ENCODE assay signal across 19 mouse cellular contexts in genomic region chr1:186926316-186926949, GRCm38 (mm10). TPM values are rescaled to one million over a fixed set of nuclear protein-coding genes. Genes with fewer than 3 reads are reported as not detected.
DNase-seq lines count a peak whose midpoint lies in the region; ATAC-seq and TF ChIP-seq lines count a peak whose summit lies in the region.
"Had no signal": no experiment of that assay in that cellular context is flagged by ENCODE, and none has a peak within 500 bp of the region (broad histone marks: within the 10 kb centered on the region; RNA-seq: fewer than 3 reads in every experiment).

No protein-coding gene starts in this region.

- no peak overlapping the region for H3K27ac ChIP-seq in ES-E14 (ENCODE audit: insufficient read depth, low read depth, low read length, poor library complexity, severe bottlenecking)
- H3K27ac ChIP-seq in embryonic facial prominence, embryonic 14.5 days (replicated peaks; ENCODE audit: low read depth, low read length): 0 out of 2 replicates have a peak overlapping the region, but pooled peaks have one; percentile 48
- H3K27ac ChIP-seq in midbrain, embryonic 12.5 days (replicated peaks): 0 out of 2 replicates have a peak overlapping the region, but pooled peaks have one; percentile 10
- no peak overlapping the region for H3K27ac ChIP-seq in liver, embryonic 11.5 days (ENCODE audit: low read depth, low read length)
- H3K27ac ChIP-seq: hindbrain, embryonic 15.5 days; liver, embryonic 12.5 days had no signal

- peaks cover 8 to 9% of the 10 kb centered on the region in 2 experiments; a peak in 3 of 4 replicates for H3K4me1 ChIP-seq in ES-E14 (ENCODE audit: control insufficient read depth in 2 of 2, insufficient read depth in 2 of 2, low read length in 2 of 2, poor library complexity in 1 of 2)
- no peaks in the 10 kb centered on the region for H3K4me1 ChIP-seq in embryonic facial prominence, embryonic 14.5 days (ENCODE audit: control insufficient read depth, insufficient read depth, low read length)
- peaks cover 27% of the 10 kb centered on the region for H3K4me1 ChIP-seq in midbrain, embryonic 12.5 days
- H3K4me1 ChIP-seq in liver, embryonic 11.5 days (replicated peaks; ENCODE audit: control insufficient read depth, insufficient read depth, low read length): no peaks in the 10 kb centered on the region
- H3K4me1 ChIP-seq: liver, embryonic 12.5 days had no signal

- no peak overlapping the region for H3K4me2 ChIP-seq in embryonic facial prominence, embryonic 14.5 days (ENCODE audit: low read depth, low read length)
- H3K4me2 ChIP-seq in midbrain, embryonic 12.5 days (replicated peaks): peak overlapping the region; percentile 26
- H3K4me2 ChIP-seq in liver, embryonic 11.5 days: no peak overlapping the region
- H3K4me2 ChIP-seq: hindbrain, embryonic 15.5 days; liver, embryonic 12.5 days had no signal

- H3K9ac ChIP-seq in ES-E14 (ENCODE audit: insufficient read depth, low read depth, low read length, poor library complexity, severe bottlenecking): peak overlapping the region; percentile 47; the same call in 1 of the 2 replicates
- H3K9ac ChIP-seq in embryonic facial prominence, embryonic 14.5 days (ENCODE audit: low read depth, low read length): no peak overlapping the region
- H3K9ac ChIP-seq in midbrain, embryonic 12.5 days (replicated peaks): no peak overlapping the region
- H3K9ac ChIP-seq in liver, embryonic 11.5 days (ENCODE audit: low read depth, low read length): no peak overlapping the region
- H3K9ac ChIP-seq: heart, embryonic 12.5 days; hindbrain, embryonic 15.5 days; liver, embryonic 12.5 days had no signal

- in situ Hi-C loops in ES-E14 (cut with MboI; ENCODE audit: low sequenced_read_pairs in 2 of 2, unreplicated experiment in 2 of 2): no loop called here

- intact Hi-C loops in left cerebral cortex, postnatal 4 days (cut with DNase I): no loop called here

- no peaks in the 10 kb centered on the region for H3K36me3 ChIP-seq in ES-E14 (ENCODE audit: control insufficient read depth, insufficient read depth, low read length, poor library complexity, severe bottlenecking)
- H3K36me3 ChIP-seq in embryonic facial prominence, embryonic 14.5 days (ENCODE audit: control insufficient read depth, insufficient read depth, low read length): no peaks in the 10 kb centered on the region
- H3K36me3 ChIP-seq in midbrain, embryonic 12.5 days: no peaks in the 10 kb centered on the region
- H3K36me3 ChIP-seq in liver, embryonic 11.5 days (ENCODE audit: control insufficient read depth, insufficient read depth, low read length): no peaks in the 10 kb centered on the region
- H3K36me3 ChIP-seq: heart, embryonic 12.5 days; hindbrain, embryonic 15.5 days; liver, embryonic 12.5 days had no signal

- H3K27me3 ChIP-seq in embryonic facial prominence, embryonic 14.5 days (replicated peaks; ENCODE audit: control insufficient read depth, insufficient read depth, low read length): peaks cover 3% of the 10 kb centered on the region; the same call in 1 of the 2 replicates
- peaks cover 30% of the 10 kb centered on the region for H3K27me3 ChIP-seq in midbrain, embryonic 12.5 days
- H3K27me3 ChIP-seq in liver, embryonic 11.5 days (replicated peaks; ENCODE audit: control insufficient read depth, insufficient read depth, low read length): no peaks in the 10 kb centered on the region
- H3K27me3 ChIP-seq: heart, embryonic 12.5 days; liver, embryonic 12.5 days had no signal

- 50% methylated on average over 8 of the region's 8 CpGs for WGBS in embryonic facial prominence, embryonic 14.5 days
- 14% methylated on average over 8 of the region's 8 CpGs for WGBS in midbrain, embryonic 12.5 days
- 77% methylated on average over 8 of the region's 8 CpGs for WGBS in liver, embryonic 11.5 days

- no peak overlapping the region for H3K4me3 ChIP-seq in ES-E14 (ENCODE audit: insufficient read depth in 1 of 2, low read depth in 1 of 2, low read length in 2 of 2, poor library complexity in 1 of 2, severe bottlenecking in 1 of 2)
- H3K4me3 ChIP-seq in embryonic facial prominence, embryonic 14.5 days (ENCODE audit: low read depth, low read length): no peak overlapping the region
- no peak overlapping the region for H3K4me3 ChIP-seq in midbrain, embryonic 12.5 days
- no peak overlapping the region for H3K4me3 ChIP-seq in liver, embryonic 11.5 days (ENCODE audit: low read depth, low read length)
- H3K4me3 ChIP-seq: heart, embryonic 12.5 days; hindbrain, embryonic 15.5 days; liver, embryonic 12.5 days had no signal

- peak; percentile 6 for DNase-seq in adrenal gland, postnatal 10 days
- DNase-seq in adrenal gland, adult 8-10 months: no peak
- DNase-seq in ES-E14 (ENCODE audit: low read depth, low spot score): no peak
- no peak for DNase-seq in embryonic facial prominence, embryonic 14.5 days (ENCODE audit: low spot score)
- no peak for DNase-seq in liver, embryonic 11.5 days (ENCODE audit: low spot score)
- DNase-seq in left cerebral cortex, postnatal 4 days: no peak
- DNase-seq: cerebellum, adult 8-10 months; lung, postnatal 14 days; thymus, adult 2 months had no signal

- peak; percentile 57; the same call in 1 of the 2 replicates for ATAC-seq in embryonic facial prominence, embryonic 14.5 days (ENCODE audit: low read depth)
- ATAC-seq in midbrain, embryonic 12.5 days (ENCODE audit: low FRiP score, low read depth): peak; percentile 38; the same call in 1 of the 2 replicates
- no peak for ATAC-seq in liver, embryonic 11.5 days (replicated peaks; ENCODE audit: low FRiP score)
- no peak for ATAC-seq in megakaryocyte progenitor cell, adult 5-6 weeks (replicated peaks; ENCODE audit: poor library complexity)
- ATAC-seq: liver, embryonic 12.5 days had no signal

- no peaks in the 10 kb centered on the region for H3K9me3 ChIP-seq in ES-E14 (ENCODE audit: control insufficient read depth, insufficient read depth, low read depth, low read length)
- no peaks in the 10 kb centered on the region for H3K9me3 ChIP-seq in embryonic facial prominence, embryonic 14.5 days (ENCODE audit: control insufficient read depth, low read length)
- H3K9me3 ChIP-seq in midbrain, embryonic 12.5 days: no peaks in the 10 kb centered on the region
- no peaks in the 10 kb centered on the region for H3K9me3 ChIP-seq in liver, embryonic 11.5 days (ENCODE audit: control insufficient read depth, low read length)
- H3K9me3 ChIP-seq: heart, embryonic 12.5 days; hindbrain, embryonic 15.5 days; liver, embryonic 12.5 days had no signal

TF ChIP-seq in ES-E14, 5 proteins besides CTCF, POLR2A, EP300 and RAD21:
- TF ChIP-seq ZNF384 (IDR thresholded peaks at IDR 0.05; ENCODE audit: low read depth, low read length) (no peak), ZC3H11A (IDR thresholded peaks at IDR 0.05; ENCODE audit: borderline replicate concordance, low read depth, low read length) (no peak), MAFK (IDR thresholded peaks at IDR 0.05; ENCODE audit: insufficient read depth, low read depth, low read length) (no peak), HCFC1 (IDR thresholded peaks at IDR 0.05; ENCODE audit: borderline replicate concordance, insufficient read depth, low read length) (no peak), CHD2 (IDR thresholded peaks at IDR 0.05; ENCODE audit: low read depth, low read length) (no peak)

RNA-seq across cellular contexts. Expression of gene D1Pas1, which starts 40.8 kb away (rescaled TPM):
- not detected for total RNA-seq in adrenal gland, postnatal 10 days (2021)
- total RNA-seq in adrenal gland, adult 8-10 months (2022): not detected
- 10.3 and 13.9 TPM in 2 replicates for total RNA-seq in ES-E14 (2012; rRNA removed)
- polyA plus RNA-seq in embryonic facial prominence, embryonic 14.5 days (2014; fragmentation: Nextera tagmentation; extraction: Ambion mirVana): 0.20 TPM in 1 of 2 replicates, not detected in the other
- 0.16 and 0.20 TPM in 2 replicates for polyA plus RNA-seq in midbrain, embryonic 12.5 days (2016; fragmentation: Nextera tagmentation; extraction: Ambion mirVana)
- 0.09 and 0.11 TPM in 2 replicates for polyA plus RNA-seq in liver, embryonic 11.5 days (2014; fragmentation: Nextera tagmentation; extraction: Ambion mirVana)
- total RNA-seq in megakaryocyte progenitor cell, adult 5-6 weeks (2015): not detected in 2 replicates
- total RNA-seq in megakaryocyte progenitor cell, adult 5-6 weeks (2017): not detected in 2 replicates
- total RNA-seq in left cerebral cortex, postnatal 4 days (2021): under 1 TPM; 0.18 to 0.30 TPM
- total RNA-seq: gastrocnemius, adult 8-10 months; layer of hippocampus, postnatal 25 days; MEL had no signal
- polyA plus RNA-seq: kidney, embryonic 14.5 days; liver, embryonic 12.5 days; small intestine, adult 2 months; thymus, adult 2 months had no signal

Comparison
In these comparisons a context has a peak if more than half of its experiments do, and no peak if none do; other contexts are left out.
1. H3K27ac ChIP-seq: peak in embryonic facial prominence, embryonic 14.5 days (single experiment) and midbrain, embryonic 12.5 days (single experiment); none in ES-E14 (single experiment) and liver, embryonic 11.5 days (single experiment).
2. ATAC-seq: peak in embryonic facial prominence, embryonic 14.5 days (single experiment) and midbrain, embryonic 12.5 days (single experiment); none in liver, embryonic 11.5 days (single experiment) and megakaryocyte progenitor cell, adult 5-6 weeks (single experiment).